Mouse (Mus musculus): ENCODE measurements around the gene Hoxb4. TPM values are rescaled to one million over a fixed set of nuclear protein-coding genes. Genes with fewer than 3 reads are reported as not detected.

Gene Hoxb4
- polyA plus RNA-seq, 1 experiment from 2014 or later = 11.3 TPM

- 0% methylated on average over 9 of the region's 9 CpGs for WGBS
- peak; percentile 23; the same call in 1 of the 2 replicates for ATAC-seq (ENCODE audit: low FRiP score)
- peak overlapping the region; percentile 95 for H3K27ac ChIP-seq
- no peaks in the 10 kb centered on the region for H3K9me3 ChIP-seq
- H3K4me1 ChIP-seq (replicated peaks) = peaks cover 3% of the 10 kb centered on the region
- peaks cover 94% of the 10 kb centered on the region for H3K27me3 ChIP-seq
- peak overlapping the region; percentile 54 for H3K4me2 ChIP-seq
- H3K36me3 ChIP-seq = no peaks in the 10 kb centered on the region
- peak overlapping the region; percentile 48 for H3K4me3 ChIP-seq
- H3K9ac ChIP-seq = peak overlapping the region; percentile 84
These were observed 30.7 kb upstream of the Hoxb4 start for GRCm38 (mm10) chr11:96287411-96287810.

GRCm38 (mm10) chr11:96288455-96289221 is 29.4 kb upstream of the Hoxb4 start:
- 12% methylated on average over 1 of the region's 1 CpGs for WGBS
- peak overlapping the region; percentile 95 for H3K27ac ChIP-seq
- no peak for ATAC-seq (ENCODE audit: low FRiP score)

GRCm38 (mm10) chr11:96289293-96289692 is 28.8 kb upstream of the Hoxb4 start:
- ATAC-seq (ENCODE audit: low FRiP score) = no peak
- H3K9me3 ChIP-seq = no peaks in the 10 kb centered on the region
- peak overlapping the region; percentile 48 for H3K4me3 ChIP-seq
- peaks cover 96% of the 10 kb centered on the region for H3K27me3 ChIP-seq
- peak overlapping the region; percentile 95 for H3K27ac ChIP-seq
- WGBS = 2% methylated on average over 21 of the region's 21 CpGs
- H3K9ac ChIP-seq = peak overlapping the region; percentile 60
- peaks cover 3% of the 10 kb centered on the region for H3K4me1 ChIP-seq (replicated peaks)
- no peaks in the 10 kb centered on the region for H3K36me3 ChIP-seq
- peak overlapping the region; percentile 54 for H3K4me2 ChIP-seq

More at GRCm38 (mm10) chr11:96288455-96289221, 29.4 kb upstream of the Hoxb4 start:
- H3K9ac ChIP-seq = peak overlapping the region; percentile 84
- H3K4me1 ChIP-seq (replicated peaks) = peaks cover 3% of the 10 kb centered on the region
- H3K9me3 ChIP-seq = no peaks in the 10 kb centered on the region
- H3K4me3 ChIP-seq = peak overlapping the region; percentile 48
- H3K4me2 ChIP-seq = peak overlapping the region; percentile 54
- no peaks in the 10 kb centered on the region for H3K36me3 ChIP-seq
- peaks cover 96% of the 10 kb centered on the region for H3K27me3 ChIP-seq

- H3K27ac ChIP-seq = peak overlapping the region; percentile 95
- peak overlapping the region; percentile 48 for H3K4me3 ChIP-seq
- H3K27me3 ChIP-seq = peaks cover 96% of the 10 kb centered on the region
These were observed 28.2 kb upstream of the Hoxb4 start for GRCm38 (mm10) chr11:96289837-96290236.

GRCm38 (mm10) chr11:96290705-96291355 is 27.2 kb upstream of the Hoxb4 start:
- Histone ChIP-seq H3K27ac (peak overlapping the region; percentile 95), H3K4me3 (peak overlapping the region; percentile 57), H3K36me3 (no peaks in the 10 kb centered on the region), H3K4me2 (peak overlapping the region; percentile 54), H3K9me3 (no peaks in the 10 kb centered on the region), H3K27me3 (peaks cover 96% of the 10 kb centered on the region), H3K4me1 (replicated peaks) (0 out of 2 replicates have a peak, but pooled peaks cover 3% of the 10 kb centered on the region), H3K9ac (peak overlapping the region; percentile 65)
- ATAC-seq (ENCODE audit: low FRiP score) = no peak
- 5% methylated on average over 17 of the region's 17 CpGs for WGBS

More at GRCm38 (mm10) chr11:96289837-96290236, 28.2 kb upstream of the Hoxb4 start:
- no peak for ATAC-seq (ENCODE audit: low FRiP score)
- 13% methylated on average over 6 of the region's 6 CpGs for WGBS
- Histone ChIP-seq H3K36me3 (no peaks in the 10 kb centered on the region), H3K9me3 (no peaks in the 10 kb centered on the region), H3K9ac (peak overlapping the region; percentile 60), H3K4me2 (peak overlapping the region; percentile 54), H3K4me1 (replicated peaks) (peaks cover 3% of the 10 kb centered on the region; the same call in 1 of the 2 replicates)

GRCm38 (mm10) chr11:96291681-96292564 is 26.1 kb upstream of the Hoxb4 start, which contains the start of gene Hoxb6:
TSS of gene Hoxb6 (plus strand) at chr11:96292476.
- peak within 1 kb of the TSS; percentile 100 for H3K27ac ChIP-seq
- no peak for ATAC-seq (ENCODE audit: low FRiP score)
- H3K9ac ChIP-seq = peak within 1 kb of the TSS; percentile 99
- H3K9me3 ChIP-seq = no peaks in the 10 kb centered on the region
- no peaks in the 10 kb centered on the region for H3K36me3 ChIP-seq
- 5% methylated on average over 22 of the region's 22 CpGs for WGBS
- peaks cover 96% of the 10 kb centered on the region for H3K27me3 ChIP-seq
- H3K4me1 ChIP-seq (replicated peaks) = no peaks in the 10 kb centered on the region
- H3K4me3 ChIP-seq = peak within 1 kb of the TSS; percentile 57
- H3K4me2 ChIP-seq = peak within 1 kb of the TSS; percentile 54

- H3K27me3 ChIP-seq = peaks cover 96% of the 10 kb centered on the region
- no peaks in the 10 kb centered on the region for H3K4me1 ChIP-seq (replicated peaks)
- H3K36me3 ChIP-seq = no peaks in the 10 kb centered on the region
- H3K9me3 ChIP-seq = no peaks in the 10 kb centered on the region
- WGBS = 4% methylated on average over 12 of the region's 12 CpGs
- H3K9ac ChIP-seq = peak overlapping the region; percentile 99
- ATAC-seq (ENCODE audit: low FRiP score) = no peak
- H3K4me3 ChIP-seq = peak overlapping the region; percentile 57
- peak overlapping the region; percentile 15; the same call in 1 of the 2 replicates for H3K4me2 ChIP-seq
- H3K27ac ChIP-seq = peak overlapping the region; percentile 100
These were observed 25.3 kb upstream of the Hoxb4 start for GRCm38 (mm10) chr11:96292565-96293301.

GRCm38 (mm10) chr11:96293302-96293921 is 24.7 kb upstream of the Hoxb4 start:
- H3K27ac ChIP-seq = peak overlapping the region; percentile 100
- WGBS = 4% methylated on average over 22 of the region's 22 CpGs
- peak overlapping the region; percentile 99 for H3K9ac ChIP-seq
- no peak for ATAC-seq (ENCODE audit: low FRiP score)
- peak overlapping the region; percentile 15; the same call in 1 of the 2 replicates for H3K4me2 ChIP-seq
- no peaks in the 10 kb centered on the region for H3K4me1 ChIP-seq (replicated peaks)
- peaks cover 96% of the 10 kb centered on the region for H3K27me3 ChIP-seq
- H3K4me3 ChIP-seq = peak overlapping the region; percentile 57
- no peaks in the 10 kb centered on the region for H3K9me3 ChIP-seq
- no peaks in the 10 kb centered on the region for H3K36me3 ChIP-seq

GRCm38 (mm10) chr11:96294245-96295091 is 23.6 kb upstream of the Hoxb4 start:
- 1% methylated on average over 32 of the region's 32 CpGs for WGBS
- no peak; the same call in 1 of the 2 replicates for ATAC-seq (ENCODE audit: low FRiP score)

More at GRCm38 (mm10) chr11:96294245-96295091, 23.6 kb upstream of the Hoxb4 start:
- peak overlapping the region; percentile 99 for H3K9ac ChIP-seq
- peak overlapping the region; percentile 100 for H3K27ac ChIP-seq
- H3K4me2 ChIP-seq = peak overlapping the region; percentile 83
- peak overlapping the region; percentile 57 for H3K4me3 ChIP-seq
- peaks cover 93% of the 10 kb centered on the region for H3K27me3 ChIP-seq
- no peaks in the 10 kb centered on the region for H3K36me3 ChIP-seq
- no peaks in the 10 kb centered on the region; the same call in 1 of the 2 replicates for H3K4me1 ChIP-seq (replicated peaks)
- no peaks in the 10 kb centered on the region for H3K9me3 ChIP-seq
